Mouse (Mus musculus) limb, embryonic 14.5 days (tissue): ENCODE measurements around the gene Fasn. TPM values are rescaled to one million over a fixed set of nuclear protein-coding genes. Genes with fewer than 3 reads are reported as not detected.
A peak's percentile ranks its signal among the peaks of the same experiment; 100 is the strongest.
"Not testable (repeated sequence)": the region's sequence is repeated elsewhere in the genome, so short reads cannot be mapped to it uniquely, and the experiment has no call there.

Experiments
- ATAC-seq: fragments of 200-750 bp; cut with Nextera tagmentation; 2 replicates; pipeline ENCODE4 v1.8.0; 2017; ENCODE audit warnings: low read depth, moderate number of reproducible peaks, moderate TSS enrichment; ENCODE audit not compliant: low FRiP score
- DNase-seq: peaks from one replicate; pipeline ENCODE4 v3.0.0-alpha.2; 2015; ENCODE audit warnings: low spot score
- H3K27ac ChIP-seq: fragments of 300-500 bp; sonication (generic); replicated peaks from 2 replicates; pipeline ENCODE4 v1.5.1; 2014; ENCODE audit warnings: low read depth, mild to moderate bottlenecking, low read length, moderate library complexity, mixed read lengths
- H3K27me3 ChIP-seq: fragments of 300-500 bp; sonication (generic); 2 replicates; pipeline ENCODE4 v1.6.1; 2014; ENCODE audit warnings: low read length, mixed read lengths; ENCODE audit not compliant: control insufficient read depth, insufficient read depth
- H3K36me3 ChIP-seq: fragments of 300-500 bp; sonication (generic); 2 replicates; pipeline ENCODE4 v1.6.1; 2014; ENCODE audit warnings: mild to moderate bottlenecking, low read length, moderate library complexity, mixed read lengths; ENCODE audit not compliant: control insufficient read depth, insufficient read depth
- H3K4me1 ChIP-seq: fragments of 300-500 bp; sonication (generic); 2 replicates; pipeline ENCODE4 v1.6.1; 2014; ENCODE audit warnings: antibody characterized with exemption, low read length, mixed read lengths; ENCODE audit not compliant: control insufficient read depth, insufficient read depth
- H3K4me2 ChIP-seq: fragments of 300-500 bp; sonication (generic); replicated peaks from 2 replicates; pipeline ENCODE4 v1.6.1; 2014; ENCODE audit warnings: low read depth, mild to moderate bottlenecking, low read length, moderate library complexity; ENCODE audit not compliant: severe bottlenecking
- H3K4me3 ChIP-seq: fragments of 300-500 bp; sonication (generic); replicated peaks from 2 replicates; pipeline ENCODE4 v1.5.1; 2014; ENCODE audit warnings: low read length
- H3K9ac ChIP-seq: fragments of 300-500 bp; sonication (generic); 2 replicates; pipeline ENCODE4 v1.6.1; 2014; ENCODE audit warnings: mild to moderate bottlenecking, low read depth, low read length, moderate library complexity; ENCODE audit not compliant: severe bottlenecking
- H3K9me3 ChIP-seq: fragments of 300-500 bp; sonication (generic); 2 replicates; pipeline ENCODE4 v1.6.1; 2016; ENCODE audit warnings: low read length; ENCODE audit not compliant: control insufficient read depth
- POLR2A ChIP-seq: fragments of 200-500 bp; IDR thresholded peaks from 2 replicates; pipeline ENCODE4 v1.8.0; 2012; ENCODE audit warnings: inconsistent platforms, mild to moderate bottlenecking, moderate library complexity, borderline replicate concordance; ENCODE audit not compliant: insufficient read depth, insufficient read length; ENCODE audit errors: extremely low read depth
- WGBS: fragments of 180-500 bp; shearing (Covaris S2); extraction: QIAGEN DNeasy Blood & Tissue Kit; methylation state at CpG from one replicate; pipeline ENCODE4 v1.1.7; 2014; 5-methylcytosine and 5-hydroxymethylcytosine counted together
- polyA plus RNA-seq, 2 experiments: library from polyadenylated mRNA; depleted of rRNA in 1 of 2; stranded (reverse) in 1 of 2; unstranded in 1 of 2; fragments of >200 nt; fragmentation: Nextera tagmentation in 1 of 2; extraction: Ambion mirVana in 1 of 2; gene quantifications; 2 replicates each; pipeline versions ENCODE4 v1.2.1 to v1.2.3; 2012 to 2014

Fasn gene
- polyA plus RNA-seq, 2 experiments: 86.7 to 187 TPM

GRCm38 (mm10) chr11:120784064-120784791 lies 40.1 kb downstream of the Fasn start, which contains the start of the genes Rfng and Gps1:
TSS of gene Rfng (minus strand) at chr11:120784207.
TSS of gene Gps1 (plus strand) at chr11:120784272.
- H3K4me3 ChIP-seq: peak within 1 kb of the TSS; percentile 89
- H3K9ac ChIP-seq: peak within 1 kb of the TSS; percentile 90
- H3K27me3 ChIP-seq: no peaks in the 10 kb centered on the region
- H3K27ac ChIP-seq: peak within 1 kb of the TSS; percentile 63
- H3K4me2 ChIP-seq: peak within 1 kb of the TSS; percentile 93
- DNase-seq (peak; percentile 74), ATAC-seq (peak; percentile 88)
- no peaks in the 10 kb centered on the region for H3K9me3 ChIP-seq
- peaks cover 14% of the 10 kb centered on the region for H3K4me1 ChIP-seq
- 3% methylated on average over 75 of the region's 107 CpGs for WGBS
- TF ChIP-seq POLR2A: 0 out of 2 replicates have a peak, but pooled peaks have one; percentile 32
- H3K36me3 ChIP-seq: peaks cover 51% of the 10 kb centered on the region

GRCm38 (mm10) chr11:120783426-120784063 lies 40.8 kb downstream of the Fasn start:
- ATAC-seq: no peak
- DNase-seq: no peak
- peak overlapping the region; percentile 93 for H3K4me2 ChIP-seq
- 8% methylated on average over 36 of the region's 42 CpGs for WGBS
- peak overlapping the region; percentile 89 for H3K4me3 ChIP-seq
- H3K27me3 ChIP-seq: no peaks in the 10 kb centered on the region
- H3K9me3 ChIP-seq: no peaks in the 10 kb centered on the region
- H3K4me1 ChIP-seq: peaks cover 14% of the 10 kb centered on the region
- peak overlapping the region; percentile 63; the same call in 1 of the 2 replicates for H3K27ac ChIP-seq
- H3K36me3 ChIP-seq: peaks cover 47% of the 10 kb centered on the region
- no peak for TF ChIP-seq POLR2A
- H3K9ac ChIP-seq: peak overlapping the region; percentile 90

GRCm38 (mm10) chr11:120781361-120781760 lies 43.0 kb downstream of the Fasn start:
- not testable (repeated sequence) for H3K9me3 ChIP-seq, H3K27ac ChIP-seq, H3K4me3 ChIP-seq, H3K9ac ChIP-seq, ATAC-seq, H3K27me3 ChIP-seq, DNase-seq, H3K4me2 ChIP-seq
- 97% methylated on average over 6 of the region's 6 CpGs for WGBS
- peaks cover 14% of the 10 kb centered on the region for H3K4me1 ChIP-seq
- peaks cover 28% of the 10 kb centered on the region for H3K36me3 ChIP-seq

- Histone ChIP-seq H3K27me3 (no peaks in the 10 kb centered on the region), H3K36me3 (peaks cover 20% of the 10 kb centered on the region), H3K9ac (no peak overlapping the region), H3K9me3 (no peaks in the 10 kb centered on the region), H3K4me3 (no peak overlapping the region), H3K27ac (no peak overlapping the region), H3K4me1 (peaks cover 9% of the 10 kb centered on the region), H3K4me2 (no peak overlapping the region)
- WGBS: 95% methylated on average over 1 of the region's 1 CpGs
- no peak for ATAC-seq
- TF ChIP-seq POLR2A: no peak
- no peak for DNase-seq
Observed at GRCm38 (mm10) chr11:120779876-120780275, 44.5 kb downstream of the Fasn start.

DNA sequence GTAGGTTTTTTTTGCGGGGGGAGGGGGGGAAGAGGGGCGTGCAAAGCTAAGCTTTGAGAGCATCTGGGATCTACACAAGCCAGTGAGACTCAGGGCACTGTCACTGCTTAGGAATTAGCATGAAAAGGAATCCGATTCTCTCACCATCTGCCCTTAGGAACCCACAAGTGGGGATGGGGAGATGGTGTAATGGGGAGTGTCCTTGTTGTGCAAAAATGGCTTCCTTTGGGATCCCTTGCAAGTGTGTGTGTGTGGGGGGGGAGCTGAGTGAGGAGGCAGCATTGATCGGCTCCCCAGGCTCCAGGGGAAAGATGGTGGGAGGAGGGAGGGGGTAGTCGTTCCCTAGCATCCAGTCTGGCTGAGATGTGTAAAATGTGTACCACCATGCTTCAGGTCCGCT lies 47.2 kb downstream of the Fasn start:
- 33% methylated on average over 6 of the region's 6 CpGs for WGBS
- H3K27ac ChIP-seq: no peak overlapping the region
- no peak for DNase-seq
- TF ChIP-seq POLR2A: no peak
- no peak overlapping the region for H3K4me2 ChIP-seq
- no peak overlapping the region for H3K4me3 ChIP-seq
- ATAC-seq: no peak
- H3K9me3 ChIP-seq: no peaks in the 10 kb centered on the region
- H3K4me1 ChIP-seq: no peaks in the 10 kb centered on the region
- peaks cover 17% of the 10 kb centered on the region for H3K36me3 ChIP-seq
- no peak overlapping the region for H3K9ac ChIP-seq
- no peaks in the 10 kb centered on the region for H3K27me3 ChIP-seq
